Mouse (Mus musculus) mouse trophoblast stem cell (cell line): Measurements from ENCODE around the gene Adamts9.

Experiments used
- in situ Hi-C, 2 experiments: fragments of 300-500 bp; cut with MseI, MboI; formaldehyde crosslinking; loops; 2 replicates in 1 of 2; 3 replicates in 1 of 2; pipeline ENCODE4 v1.15.1; 2025

The Adamts9 gene

GRCm38 (mm10) chr6:92862599-92862998 is 80.7 kb downstream of the Adamts9 start:
- in situ Hi-C loops, result no loop called here

GRCm38 (mm10) chr6:92860285-92860912 is 82.9 kb downstream of the Adamts9 start:
- in situ Hi-C loops, result no loop called here

GRCm38 (mm10) chr6:92858721-92859510 is 84.4 kb downstream of the Adamts9 start:
- in situ Hi-C loops, result no loop called here

- in situ Hi-C loops, result no loop called here
Observed at GRCm38 (mm10) chr6:92857761-92858160, 85.5 kb downstream of the Adamts9 start.

- in situ Hi-C loops, result no loop called here
Observed at GRCm38 (mm10) chr6:92854873-92855272, 88.4 kb downstream of the Adamts9 start.

GRCm38 (mm10) chr6:92850250-92850649 is 93.0 kb downstream of the Adamts9 start:
- in situ Hi-C loops, result no loop called here

- in situ Hi-C loops, result no loop called here
Observed at GRCm38 (mm10) chr6:92849208-92849607, 94.1 kb downstream of the Adamts9 start.

- in situ Hi-C loops, result no loop called here
Observed at GRCm38 (mm10) chr6:92846614-92847013, 96.7 kb downstream of the Adamts9 start.

- in situ Hi-C loops, result no loop called here
Observed at GRCm38 (mm10) chr6:92845898-92846297, 97.4 kb downstream of the Adamts9 start.

GRCm38 (mm10) chr6:92843474-92843873 is 99.8 kb downstream of the Adamts9 start:
- in situ Hi-C loops, result no loop called here

- in situ Hi-C loops, result no loop called here
Observed at GRCm38 (mm10) chr6:92842000-92842399, 101.3 kb downstream of the Adamts9 start.

- in situ Hi-C loops, result no loop called here
Observed at GRCm38 (mm10) chr6:92831106-92831505, 112.2 kb downstream of the Adamts9 start.

GRCm38 (mm10) chr6:92829148-92829547 is 114.1 kb downstream of the Adamts9 start:
- in situ Hi-C loops, result no loop called here

GRCm38 (mm10) chr6:92827360-92827759 is 115.9 kb downstream of the Adamts9 start:
- in situ Hi-C loops, result no loop called here

GRCm38 (mm10) chr6:92826561-92826960 is 116.7 kb downstream of the Adamts9 start:
- in situ Hi-C loops, result no loop called here

- in situ Hi-C loops, result no loop called here
Observed at GRCm38 (mm10) chr6:92823991-92824390, 119.3 kb downstream of the Adamts9 start.

- in situ Hi-C loops, result no loop called here
Observed at GRCm38 (mm10) chr6:92822006-92822405, 121.3 kb downstream of the Adamts9 start.

- in situ Hi-C loops, result no loop called here
Observed at GRCm38 (mm10) chr6:92821606-92822005, 121.7 kb downstream of the Adamts9 start.

GRCm38 (mm10) chr6:92817661-92818060 is 125.6 kb downstream of the Adamts9 start:
- in situ Hi-C loops, result no loop called here

GRCm38 (mm10) chr6:92816311-92816751 is 127.0 kb downstream of the Adamts9 start, which contains the start of gene A730049H05Rik:
Gene A730049H05Rik, plus strand, starts transcription at chr6:92816478.
- in situ Hi-C loops, result no loop called here

GRCm38 (mm10) chr6:92812702-92813370 is 130.5 kb downstream of the Adamts9 start:
- in situ Hi-C loops, result no loop called here

- in situ Hi-C loops, result no loop called here
Observed at GRCm38 (mm10) chr6:92811566-92811965, 131.7 kb downstream of the Adamts9 start.
